Mouse (Mus musculus) left cerebral cortex, postnatal 4 days (tissue): ENCODE measurements at regions not wholly inside any gene's neighbourhood (a gene's known extent, or its start where the extent isn't known, plus 50 kb on each side); places are given as distances from the start of the nearest gene placed in this dataset.

ENCODE experiments used
- DNase-seq: peaks from one replicate; pipeline ENCODE4 v3.0.0-alpha.2; 2022
- intact Hi-C: fragments of 180-260 bp; cut with DNase I; formaldehyde crosslinking; loops from one replicate; pipeline ENCODE4 v1.15.1; 2025

DNA sequence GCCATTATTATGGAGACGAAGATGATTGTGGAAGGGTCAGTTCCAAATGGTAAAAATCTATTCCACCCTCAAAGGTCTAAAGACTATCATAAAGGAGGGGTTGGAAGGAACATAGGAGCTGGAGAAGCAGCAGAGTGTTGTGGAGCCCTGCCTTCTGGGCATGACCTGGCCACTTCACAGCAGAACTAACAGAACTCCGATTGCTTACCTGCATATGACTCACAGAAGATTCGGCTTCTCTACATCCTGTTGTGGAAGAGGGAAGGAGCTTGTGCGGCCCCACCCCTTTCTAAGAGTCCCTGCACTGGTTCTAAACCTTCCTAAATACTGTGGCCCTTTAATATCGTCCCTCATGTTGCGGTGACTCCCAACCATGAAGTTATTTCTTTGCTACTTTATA is 362.7 kb downstream of the Samd5 start:
- intact Hi-C loops = no loop called here
- no peak for DNase-seq

- intact Hi-C loops = no loop called here
- DNase-seq = no peak
Observed at GRCm38 (mm10) chr10:9310346-9310745, 364.7 kb downstream of the Samd5 start.

DNA sequence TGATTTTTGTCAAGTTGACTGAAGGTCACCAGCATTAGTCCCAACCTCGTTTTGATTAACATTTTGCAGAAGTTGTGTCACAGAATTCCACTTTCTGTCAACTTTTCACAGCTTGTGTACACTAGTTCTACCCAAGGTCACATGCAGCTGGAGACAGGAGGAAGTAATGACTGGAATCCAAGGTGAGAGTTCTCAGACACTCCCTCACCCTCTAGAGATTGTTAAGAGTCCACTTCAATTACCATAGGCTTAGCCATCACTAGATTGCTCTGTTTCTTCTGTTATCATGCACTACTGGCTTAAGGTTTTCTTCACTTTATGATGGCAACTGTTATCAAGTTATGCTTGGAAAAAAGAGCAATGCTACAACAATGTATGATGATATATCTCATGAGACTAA is 379.0 kb downstream of the Samd5 start:
- intact Hi-C loops = no loop called here
- DNase-seq = no peak

DNA sequence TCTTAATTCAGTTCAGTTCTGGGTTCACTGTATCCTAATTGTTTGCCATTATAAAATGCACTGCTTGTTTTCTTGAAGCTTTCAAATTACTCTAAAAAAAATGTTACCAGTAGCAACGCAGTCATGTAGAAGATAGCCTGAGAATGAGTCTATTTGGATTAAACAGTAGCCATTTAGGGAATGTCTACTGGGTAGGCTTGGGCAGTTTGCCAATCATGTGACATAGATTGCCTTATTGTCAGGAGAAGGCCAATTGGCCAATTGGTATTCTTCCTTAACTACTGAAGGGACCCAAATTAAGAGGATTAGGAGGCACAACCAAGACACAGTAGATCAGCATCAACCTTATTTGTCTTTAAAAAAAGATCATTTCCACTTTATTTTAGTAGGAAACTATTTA is 379.7 kb downstream of the Samd5 start:
- intact Hi-C loops = no loop called here
- DNase-seq = no peak

DNA sequence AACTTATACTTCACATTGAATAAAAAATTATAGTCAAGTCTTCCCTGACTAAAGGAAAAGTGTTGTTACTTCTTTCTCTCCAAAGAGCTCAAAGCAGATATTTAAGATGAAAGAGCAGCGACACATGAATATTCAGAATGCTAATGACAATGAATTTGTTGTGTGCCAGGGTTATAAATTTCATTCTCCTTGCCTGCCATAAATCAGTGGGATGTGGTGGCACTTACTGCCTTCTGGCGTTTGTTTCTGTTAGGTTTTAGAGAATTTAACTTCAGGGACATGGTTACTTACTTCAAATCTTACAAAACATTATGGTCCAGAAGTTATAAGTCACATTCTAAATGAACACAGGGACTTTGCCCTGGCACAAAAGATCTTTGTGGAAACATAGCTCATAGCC is 380.4 kb downstream of the Samd5 start:
- DNase-seq = no peak
- intact Hi-C loops = no loop called here

GRCm38 (mm10) chr10:9291456-9292146 is 383.4 kb downstream of the Samd5 start:
- no peak for DNase-seq

DNA sequence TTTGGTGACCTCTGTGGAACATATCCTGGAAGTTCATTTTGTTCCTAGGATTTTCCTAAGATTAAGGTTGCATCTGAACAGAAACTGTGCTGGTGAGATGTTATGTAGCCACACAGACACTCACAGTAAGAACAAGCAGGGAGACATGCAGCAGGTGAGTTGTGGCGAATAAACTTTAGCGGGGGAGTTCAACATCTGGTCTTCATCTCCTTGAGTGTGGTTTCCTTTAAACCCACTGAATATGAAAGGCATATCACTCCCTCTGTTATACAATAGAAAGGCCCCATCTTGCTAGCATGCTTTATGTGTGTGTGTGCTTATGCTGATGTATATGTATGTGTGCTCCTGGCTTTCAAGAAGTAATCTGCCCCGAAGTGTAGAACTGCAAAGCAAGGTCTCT is 387.1 kb upstream of the Sash1 start:
- DNase-seq = no peak
- intact Hi-C loops = no loop called here

More at GRCm38 (mm10) chr10:9291456-9292146, 383.4 kb downstream of the Samd5 start:
- intact Hi-C loops = no loop called here

- DNase-seq = peak; percentile 21
- intact Hi-C loops = no loop called here
Observed at GRCm38 (mm10) chr10:9272243-9272642, 386.4 kb upstream of the Sash1 start.

DNA sequence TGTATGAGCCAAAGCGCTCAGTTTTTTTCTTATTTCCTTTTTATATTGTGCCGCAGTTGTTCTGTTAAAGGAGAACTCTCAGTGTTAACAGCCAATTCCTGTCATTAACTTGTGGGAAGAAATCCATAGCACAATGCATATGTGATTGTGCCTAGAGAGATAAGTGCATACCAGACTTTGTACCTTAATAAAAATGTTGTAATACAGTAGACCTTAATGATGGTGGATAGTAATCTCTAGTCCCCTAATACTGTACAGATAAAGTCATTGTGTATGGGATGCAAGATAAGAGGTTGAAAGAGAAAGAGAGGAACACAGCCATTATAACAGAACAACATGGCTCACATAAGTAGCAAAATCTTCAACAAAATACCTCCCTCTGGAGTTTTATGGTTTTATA is 379.7 kb upstream of the Sash1 start:
- no peak for DNase-seq
- intact Hi-C loops = no loop called here

DNA sequence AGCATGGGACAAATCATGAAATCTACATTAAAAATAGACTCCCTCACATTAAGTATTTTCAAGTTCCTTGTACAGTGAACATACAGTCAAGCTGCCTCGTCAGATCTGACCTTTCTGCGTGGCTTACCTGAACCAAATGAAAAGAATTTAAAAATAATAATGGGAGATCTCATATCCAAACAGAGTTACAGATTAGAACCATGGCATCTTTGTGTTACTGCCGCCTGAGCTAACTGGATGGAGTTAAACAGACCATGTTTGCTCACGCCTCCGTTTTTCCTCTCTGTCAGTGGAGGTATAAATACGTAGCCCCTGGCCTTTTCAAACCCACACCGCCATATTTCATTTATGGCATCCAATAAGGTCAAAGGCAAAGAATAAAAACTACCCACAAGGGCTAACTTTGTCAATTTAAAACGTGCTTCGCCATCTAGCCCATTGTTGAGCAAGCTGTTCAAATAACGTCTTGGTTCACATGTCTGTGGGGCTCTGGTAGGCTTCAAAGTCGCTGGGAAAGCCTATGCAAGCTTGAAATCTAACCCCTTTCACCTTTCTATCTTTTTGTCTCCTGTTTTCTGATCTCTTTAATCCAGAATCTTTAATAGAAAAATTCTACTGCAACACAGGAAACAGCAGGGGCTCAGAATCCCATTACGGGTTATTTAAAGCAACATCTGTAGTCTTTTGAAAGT is 378.6 kb upstream of the Sash1 start:
- no peak for DNase-seq
- intact Hi-C loops = no loop called here

GRCm38 (mm10) chr10:9258705-9259104 is 372.8 kb upstream of the Sash1 start:
- intact Hi-C loops = no loop called here
- DNase-seq = no peak

DNA sequence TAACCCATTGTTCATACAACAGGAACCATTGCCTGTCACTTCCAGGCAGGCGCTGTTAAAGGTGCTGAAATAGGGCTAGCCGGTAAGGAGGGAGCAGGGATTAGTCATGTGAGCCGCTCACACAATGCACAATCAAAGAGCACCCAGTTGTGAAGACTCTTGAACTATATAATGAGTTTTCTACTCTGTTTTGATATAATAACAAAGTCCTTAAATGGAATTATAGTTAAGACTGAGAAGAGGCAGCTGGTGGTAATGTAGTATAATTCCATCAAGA is 367.0 kb upstream of the Sash1 start:
- DNase-seq = no peak
- intact Hi-C loops = no loop called here

GRCm38 (mm10) chr10:9252120-9252940 is 366.5 kb upstream of the Sash1 start:
- intact Hi-C loops = no loop called here
- DNase-seq = no peak

GRCm38 (mm10) chr10:9243281-9243618 is 357.4 kb upstream of the Sash1 start:
- intact Hi-C loops = no loop called here
- DNase-seq = no peak

GRCm38 (mm10) chr10:9242596-9243280 is 356.9 kb upstream of the Sash1 start:
- DNase-seq = no peak
- intact Hi-C loops = no loop called here

- no peak for DNase-seq
- intact Hi-C loops = no loop called here
Observed at GRCm38 (mm10) chr10:9239956-9240355, 354.1 kb upstream of the Sash1 start.

GRCm38 (mm10) chr10:9231751-9232150 is 345.9 kb upstream of the Sash1 start:
- peak; percentile 70 for DNase-seq
- intact Hi-C loops = no loop called here

DNA sequence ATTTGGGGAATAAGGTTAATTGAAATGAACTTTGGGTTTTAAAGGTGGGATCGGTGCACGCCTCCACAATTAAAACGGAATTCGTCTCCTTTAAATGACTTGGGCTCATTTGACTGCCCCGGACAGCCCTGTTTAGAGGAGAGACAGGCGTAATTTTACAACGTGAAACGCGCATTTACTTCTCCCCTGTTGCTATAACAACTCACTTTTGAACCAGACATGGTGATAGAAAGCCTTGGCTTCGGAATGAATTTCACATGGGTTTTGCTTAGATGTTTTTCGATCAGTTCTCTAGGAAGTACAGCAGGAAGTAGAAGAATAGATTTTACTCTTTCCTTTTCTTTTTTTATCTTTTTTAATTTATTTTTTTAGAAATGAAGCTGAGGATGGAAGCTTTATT is 343.2 kb upstream of the Sash1 start:
- DNase-seq = no peak
- intact Hi-C loops = no loop called here

DNA sequence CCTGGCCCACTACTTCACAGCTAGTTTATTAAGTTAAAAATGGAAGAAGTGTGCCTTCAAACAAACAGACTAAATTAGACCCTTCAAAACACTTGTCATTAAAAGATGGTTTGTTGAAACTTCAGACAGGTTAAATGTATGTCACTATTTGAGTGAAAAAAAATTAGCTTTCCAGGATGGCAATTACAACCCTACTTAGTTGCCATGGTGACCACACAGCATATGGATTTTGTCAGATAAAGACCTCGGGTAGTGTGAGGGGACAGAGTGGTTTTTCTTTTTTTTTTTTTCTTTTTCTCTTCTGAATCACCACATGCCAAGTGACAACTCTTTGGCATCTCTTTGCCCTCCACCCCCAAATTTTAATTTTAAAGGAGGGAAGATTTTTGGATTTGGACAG is 341.5 kb upstream of the Sash1 start:
- no peak for DNase-seq
- intact Hi-C loops = no loop called here

DNA sequence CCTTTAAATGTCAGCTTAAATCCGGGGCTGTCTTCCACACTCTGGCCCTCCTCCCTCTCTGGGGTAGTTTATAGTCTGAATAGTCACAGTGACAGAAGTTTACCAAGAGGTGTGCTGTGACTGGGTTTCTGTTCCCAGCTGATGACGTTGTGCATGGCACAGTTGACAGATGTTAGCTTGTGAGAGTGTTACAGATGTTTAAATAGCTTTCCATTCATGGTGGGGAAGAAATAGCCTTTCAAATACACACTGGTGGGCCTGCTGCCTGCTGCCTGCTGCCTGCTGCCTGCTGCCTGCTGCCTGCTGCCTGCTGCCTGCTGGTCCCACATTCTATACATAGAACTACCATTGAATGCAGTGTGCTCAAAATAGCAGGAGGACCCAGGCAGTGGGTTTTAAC is 324.8 kb upstream of the Sash1 start:
- intact Hi-C loops = no loop called here
- no peak for DNase-seq

GRCm38 (mm10) chr10:9204096-9204495 is 318.2 kb upstream of the Sash1 start:
- intact Hi-C loops = loop anchor here (10.0 kb wide), 1 partner anchor 201 kb away; no protein-coding TSS in a partner anchor
- DNase-seq = no peak
